Mouse (Mus musculus) neural tube, embryonic 10.5 days (tissue): ENCODE measurements around the gene Anks1b.

Source experiments
- DNase-seq: peaks from one replicate; pipeline ENCODE4 v3.0.0-alpha.2; 2017; ENCODE audit warnings: low spot score; ENCODE audit errors: extremely low spot score

The Anks1b gene

GRCm38 (mm10) chr10:89974361-89974760 lies 101.1 kb downstream of the Anks1b start:
- DNase-seq, result no peak

GRCm38 (mm10) chr10:89975431-89975841 lies 102.1 kb downstream of the Anks1b start:
- no peak for DNase-seq

GRCm38 (mm10) chr10:89976577-89976976 lies 103.3 kb downstream of the Anks1b start:
- no peak for DNase-seq

- no peak for DNase-seq
Observed at GRCm38 (mm10) chr10:89994171-89994570, 120.9 kb downstream of the Anks1b start.

GRCm38 (mm10) chr10:89995621-89996428 lies 122.5 kb downstream of the Anks1b start:
- no peak for DNase-seq

GRCm38 (mm10) chr10:90003980-90004729 lies 130.8 kb downstream of the Anks1b start:
- no peak for DNase-seq

- DNase-seq, result no peak
Observed at GRCm38 (mm10) chr10:90004882-90005281, 131.6 kb downstream of the Anks1b start.

- DNase-seq, result no peak
Observed at GRCm38 (mm10) chr10:90033037-90033436, 159.7 kb downstream of the Anks1b start.

GRCm38 (mm10) chr10:90043287-90043686 lies 170.0 kb downstream of the Anks1b start:
- no peak for DNase-seq

GRCm38 (mm10) chr10:90043773-90044172 lies 170.5 kb downstream of the Anks1b start:
- DNase-seq, result no peak

- DNase-seq, result no peak
Observed at GRCm38 (mm10) chr10:90044229-90044628, 170.9 kb downstream of the Anks1b start.

GRCm38 (mm10) chr10:90068651-90069050 lies 195.3 kb downstream of the Anks1b start:
- no peak for DNase-seq

GRCm38 (mm10) chr10:90077930-90078329 lies 204.6 kb downstream of the Anks1b start:
- DNase-seq, result no peak

GRCm38 (mm10) chr10:90081151-90081550 lies 207.8 kb downstream of the Anks1b start:
- no peak for DNase-seq

- no peak for DNase-seq
Observed at GRCm38 (mm10) chr10:90081630-90082029, 208.3 kb downstream of the Anks1b start.

- DNase-seq, result no peak
Observed at GRCm38 (mm10) chr10:90093877-90094276, 220.6 kb downstream of the Anks1b start.

- no peak for DNase-seq
Observed at GRCm38 (mm10) chr10:90112662-90113061, 239.4 kb downstream of the Anks1b start.

GRCm38 (mm10) chr10:90116867-90117266 lies 243.6 kb downstream of the Anks1b start:
- no peak for DNase-seq

GRCm38 (mm10) chr10:90117836-90118235 lies 244.5 kb downstream of the Anks1b start:
- no peak for DNase-seq

- no peak for DNase-seq
Observed at GRCm38 (mm10) chr10:90137538-90137937, 264.2 kb downstream of the Anks1b start.

- DNase-seq, result no peak
Observed at GRCm38 (mm10) chr10:90140947-90141346, 267.6 kb downstream of the Anks1b start.

- no peak for DNase-seq
Observed at GRCm38 (mm10) chr10:90144444-90144843, 271.1 kb downstream of the Anks1b start.

GRCm38 (mm10) chr10:90151510-90151909 lies 278.2 kb downstream of the Anks1b start:
- no peak for DNase-seq
